Mouse (Mus musculus): Measurements from ENCODE around the gene Hoxd12.
A peak's percentile ranks its signal among the peaks of the same experiment; 100 is the strongest.

The Hoxd12 gene

DNA sequence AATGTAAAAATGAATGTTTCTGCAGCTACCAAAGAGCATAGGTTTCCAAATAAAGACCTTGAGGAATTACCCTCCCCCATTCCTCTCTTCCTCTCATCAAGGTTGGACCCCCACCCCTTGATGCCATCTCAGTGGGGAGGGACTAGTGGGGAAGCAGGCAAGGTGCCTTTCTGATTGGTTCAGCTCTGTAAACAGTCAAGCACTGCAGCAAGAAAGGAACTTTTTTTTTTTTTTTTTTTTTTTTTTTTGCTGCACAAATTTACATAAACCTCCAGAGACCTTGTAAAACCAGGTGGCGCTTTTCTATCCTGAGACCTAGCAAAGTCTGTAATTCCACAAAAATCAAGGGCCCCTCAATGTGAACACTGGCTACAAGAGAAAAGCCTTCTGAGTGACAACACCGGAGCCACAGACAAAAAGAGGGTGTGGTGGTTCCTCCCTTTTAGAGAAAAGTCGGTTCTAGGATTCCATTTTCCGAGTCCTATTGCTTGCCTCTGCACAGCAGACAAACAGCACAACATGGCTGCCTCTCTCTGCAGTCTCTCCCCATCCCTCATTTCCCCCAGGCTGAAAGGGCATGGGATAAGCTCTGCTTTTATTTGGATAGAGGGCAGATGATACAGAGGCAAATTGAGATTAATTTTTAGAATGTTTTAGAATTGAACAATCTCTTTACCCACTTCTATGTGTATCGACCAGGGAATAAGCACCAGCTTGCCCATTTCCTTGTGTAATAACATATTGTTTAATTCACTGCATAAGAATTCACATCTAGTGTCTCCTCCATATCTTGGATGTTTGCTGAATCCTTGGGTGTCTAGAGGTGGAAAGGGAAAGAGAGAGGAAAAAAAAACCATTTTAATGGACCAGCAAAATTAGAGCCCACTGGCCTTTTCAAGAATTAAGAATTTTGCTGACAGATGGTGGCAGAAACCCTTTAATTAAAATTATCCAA lies 34.9 kb downstream of the Hoxd12 start:
- DNase-seq (ENCODE audit: low spot score): no peak

DNA sequence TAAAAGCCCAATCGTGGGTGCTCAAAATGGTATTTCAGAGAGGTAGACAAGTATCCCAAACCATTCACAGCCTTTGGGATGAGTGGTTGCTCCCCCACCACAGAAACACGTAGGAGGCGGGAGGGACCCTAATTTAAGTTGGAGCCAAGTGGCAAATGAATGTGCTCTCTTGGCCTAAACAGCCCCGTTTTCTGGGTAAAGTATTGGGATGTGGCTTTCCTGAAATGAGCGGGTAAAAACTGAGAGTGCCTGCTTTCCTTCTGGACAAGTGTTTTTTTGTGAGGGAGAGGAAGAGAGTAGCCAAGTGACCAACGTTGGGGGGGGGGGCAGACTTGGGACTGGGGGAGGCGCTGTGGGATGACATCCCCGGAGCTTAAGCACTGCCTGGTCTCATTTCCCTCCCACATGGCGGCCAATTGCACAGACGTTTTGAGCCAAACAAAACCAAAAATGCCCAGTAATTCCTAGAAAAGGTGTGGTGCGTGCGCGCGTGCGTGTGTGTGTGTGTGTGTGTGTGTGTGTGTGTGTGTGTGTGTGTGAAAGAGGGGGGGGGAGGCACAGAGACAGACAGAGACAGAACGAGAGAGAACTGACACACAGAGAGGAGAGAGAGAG lies 36.2 kb downstream of the Hoxd12 start:
- DNase-seq (ENCODE audit: low spot score): no peak

DNA sequence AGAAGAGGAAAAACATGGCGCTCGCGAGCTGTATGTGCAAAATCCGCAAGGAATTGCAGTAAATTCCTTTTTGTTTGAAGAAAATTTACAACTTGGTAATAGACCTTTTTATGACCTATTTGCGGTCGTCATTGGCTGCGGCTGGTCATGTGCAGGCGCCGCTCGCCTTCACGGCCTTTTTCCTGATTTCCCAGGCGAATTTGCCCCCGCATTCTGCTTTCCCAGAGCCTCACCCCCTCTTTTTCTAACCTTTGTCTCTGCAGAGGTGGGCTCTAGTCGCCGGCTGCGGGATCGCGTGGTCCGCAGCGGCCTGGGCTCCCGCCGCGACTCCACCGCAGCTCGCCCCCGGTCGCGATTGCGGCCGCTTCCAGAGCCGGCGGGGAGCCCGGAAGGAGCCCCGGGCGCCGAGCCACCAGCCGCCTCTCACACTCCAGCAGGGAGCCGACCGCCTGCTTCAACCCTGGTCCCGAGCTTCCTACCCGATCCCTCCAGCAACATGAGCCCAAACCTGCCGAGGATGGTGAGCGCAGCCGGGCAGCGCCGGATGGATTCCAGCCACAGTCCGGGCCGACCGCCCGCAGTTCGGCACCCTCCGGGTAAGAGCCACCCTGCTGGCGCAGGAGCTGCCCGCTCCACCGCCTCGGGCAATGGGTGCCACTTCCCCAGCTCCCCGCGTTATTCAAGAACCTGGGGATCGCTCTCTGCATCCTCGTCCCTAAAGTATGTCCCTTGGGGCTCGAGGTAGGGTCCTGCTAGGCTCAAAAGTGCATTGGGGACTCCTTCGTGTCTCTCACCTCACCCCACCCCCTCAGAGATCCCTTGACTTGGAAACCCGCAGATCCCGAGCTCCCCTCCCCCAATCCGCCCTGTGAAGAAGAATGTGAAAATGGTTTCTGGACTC lies 37.2 kb downstream of the Hoxd12 start, which contains the start of the genes Hoxd3 and Hoxd4:
Hoxd3 (plus strand) TSS at position 207 of the 901 bp plus-strand sequence.
Hoxd4 (plus strand) TSS at position 209 of the 901 bp plus-strand sequence.
- peak; percentile 52 for DNase-seq (ENCODE audit: low spot score)

DNA sequence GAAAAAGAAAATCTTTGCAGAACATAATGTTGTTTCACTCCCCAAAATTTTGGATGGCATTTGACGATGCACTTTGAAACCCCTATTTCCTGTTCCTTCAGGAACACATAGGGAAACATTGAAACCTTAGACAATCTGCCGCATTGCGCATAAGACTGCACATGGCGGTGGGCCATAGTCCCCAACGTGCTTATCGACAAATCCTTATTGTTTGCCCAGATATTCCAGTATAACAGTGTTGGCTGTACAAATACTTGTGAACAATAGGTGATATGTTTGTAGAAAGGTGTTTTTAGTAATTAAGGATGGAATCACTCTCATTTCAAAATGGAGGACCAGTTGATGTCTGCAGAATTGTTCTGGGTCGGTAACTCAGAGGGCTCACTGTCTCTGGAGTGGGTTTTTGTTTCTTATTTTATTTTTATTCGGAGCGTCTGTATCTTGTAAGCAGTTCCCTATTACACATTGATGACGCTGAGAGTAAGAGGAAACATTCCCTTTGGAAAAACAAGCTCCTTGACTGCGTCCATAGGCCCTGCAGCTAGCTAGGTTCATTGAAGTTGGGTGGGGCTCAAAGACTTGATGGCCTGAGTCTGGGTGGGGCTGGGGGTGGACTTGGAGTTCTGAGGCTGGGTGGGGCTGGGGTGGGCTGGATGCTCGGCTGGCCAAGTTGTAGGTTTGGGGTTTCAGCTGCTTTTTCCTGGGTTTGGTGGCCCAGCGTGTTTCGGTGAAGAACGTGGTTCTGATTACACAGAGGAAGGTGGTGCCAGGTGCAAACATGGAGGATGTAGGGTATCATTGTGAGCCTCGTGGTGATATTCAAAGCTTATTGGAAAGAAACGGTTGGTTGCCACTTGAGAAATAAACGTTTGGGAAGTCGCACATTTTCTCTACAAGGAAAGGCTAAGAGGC lies 38.7 kb downstream of the Hoxd12 start:
- DNase-seq (ENCODE audit: low spot score): no peak

DNA sequence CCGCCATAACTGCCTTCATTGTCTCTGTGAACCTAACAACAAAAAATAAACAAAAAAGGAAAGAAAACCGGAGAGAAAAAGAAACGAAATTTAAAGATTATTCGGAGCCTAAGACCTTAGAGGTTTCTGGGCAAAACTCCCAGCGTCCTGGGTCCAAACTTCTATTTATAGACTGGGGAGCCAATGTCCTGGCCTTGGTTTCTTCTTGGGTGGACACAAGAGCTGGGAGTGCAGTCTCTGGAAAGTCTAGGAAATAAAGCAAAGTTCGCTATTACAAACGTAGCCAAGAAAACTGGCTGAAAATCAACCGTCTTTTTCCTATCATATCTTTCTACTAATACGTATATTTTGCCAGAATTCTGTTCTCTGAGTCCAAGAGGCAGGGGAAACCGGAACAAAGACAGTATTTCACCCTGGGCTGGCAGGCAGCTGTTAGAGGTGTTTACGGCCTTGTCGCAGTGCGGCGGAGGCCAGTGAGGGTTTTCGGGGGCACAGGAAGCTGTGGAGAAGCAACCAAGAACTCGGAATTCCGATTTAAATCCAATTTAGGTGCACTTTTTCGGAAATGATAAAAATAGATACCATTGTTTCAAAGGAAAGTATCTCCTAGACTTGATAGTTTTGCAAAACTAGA lies 39.5 kb downstream of the Hoxd12 start:
- no peak for DNase-seq (ENCODE audit: low spot score)

DNA sequence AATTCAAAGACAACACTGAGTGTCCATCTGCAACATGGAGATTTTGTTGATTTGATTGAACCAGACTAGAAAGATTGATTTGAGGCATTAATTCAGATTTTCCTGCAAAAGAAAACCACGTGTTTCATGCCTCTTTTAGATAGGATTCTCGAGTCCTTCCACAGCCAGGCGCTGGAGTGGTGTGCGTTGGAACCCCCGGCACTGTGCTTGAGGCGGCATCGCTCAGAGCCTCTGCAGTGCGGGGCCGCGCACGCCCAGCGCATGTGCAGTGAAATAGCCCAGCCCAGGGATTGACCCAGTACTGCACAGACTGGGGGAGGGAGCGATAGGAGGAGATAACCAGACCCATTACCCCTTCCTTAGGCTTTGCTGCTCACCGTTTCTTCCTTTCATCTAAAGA lies 40.1 kb downstream of the Hoxd12 start:
- peak; percentile 40 for DNase-seq (ENCODE audit: low spot score)

DNA sequence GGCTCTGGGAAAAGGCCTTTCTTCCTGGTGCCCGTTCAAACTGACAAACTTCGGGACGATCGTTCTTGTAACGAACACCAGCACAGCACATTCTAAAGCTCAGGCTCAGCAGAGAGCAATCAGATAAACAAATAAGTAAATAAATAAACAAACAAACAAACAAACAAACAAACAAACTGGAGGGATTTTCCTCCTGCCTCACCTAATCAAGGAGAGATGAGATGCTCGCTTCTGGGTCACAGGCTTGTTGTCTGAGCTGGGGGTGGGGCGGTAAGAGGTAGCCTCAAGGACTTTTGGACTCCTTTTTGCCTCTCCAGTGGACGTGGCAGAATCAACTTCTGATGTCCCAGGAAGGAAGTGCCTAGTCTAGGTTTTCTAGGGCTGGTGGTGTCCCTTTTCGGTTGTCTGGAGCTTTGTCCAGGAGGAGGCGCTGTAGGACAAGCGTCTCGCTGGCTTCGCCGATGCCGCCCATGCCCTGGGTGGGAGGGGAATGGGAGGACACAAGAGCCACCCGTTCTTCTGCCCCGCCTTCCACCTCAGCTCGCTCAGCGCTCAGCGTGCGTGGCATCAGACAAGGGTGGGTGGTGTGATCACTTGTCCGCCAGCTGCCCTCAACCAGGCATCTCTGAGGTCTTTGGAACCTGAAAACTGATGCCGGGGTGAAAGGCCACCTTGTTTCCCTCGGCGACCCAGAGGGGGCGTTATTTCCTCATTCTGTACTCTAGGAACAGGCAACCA lies 40.9 kb downstream of the Hoxd12 start:
- DNase-seq (ENCODE audit: low spot score): peak; percentile 94

DNA sequence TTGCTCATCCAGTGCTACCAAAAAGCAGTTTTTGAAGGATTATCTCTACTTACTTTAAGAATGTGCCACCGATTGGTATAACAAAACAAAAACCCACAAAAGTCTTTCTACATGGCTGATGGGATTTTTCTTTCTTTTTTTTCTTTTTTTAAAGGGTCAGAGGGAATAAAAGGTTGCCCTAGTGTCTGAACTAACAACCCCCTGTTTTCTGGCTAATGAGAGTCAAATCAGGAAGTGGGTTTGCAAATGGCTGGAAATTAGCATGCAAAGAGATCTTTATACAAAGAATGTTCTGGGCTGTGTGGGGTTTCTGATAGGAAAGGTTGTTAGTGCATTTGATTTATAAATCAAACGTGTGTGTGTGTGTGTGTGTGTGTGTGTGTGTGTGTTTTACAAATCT lies 45.6 kb downstream of the Hoxd12 start:
- DNase-seq (ENCODE audit: low spot score): no peak

DNA sequence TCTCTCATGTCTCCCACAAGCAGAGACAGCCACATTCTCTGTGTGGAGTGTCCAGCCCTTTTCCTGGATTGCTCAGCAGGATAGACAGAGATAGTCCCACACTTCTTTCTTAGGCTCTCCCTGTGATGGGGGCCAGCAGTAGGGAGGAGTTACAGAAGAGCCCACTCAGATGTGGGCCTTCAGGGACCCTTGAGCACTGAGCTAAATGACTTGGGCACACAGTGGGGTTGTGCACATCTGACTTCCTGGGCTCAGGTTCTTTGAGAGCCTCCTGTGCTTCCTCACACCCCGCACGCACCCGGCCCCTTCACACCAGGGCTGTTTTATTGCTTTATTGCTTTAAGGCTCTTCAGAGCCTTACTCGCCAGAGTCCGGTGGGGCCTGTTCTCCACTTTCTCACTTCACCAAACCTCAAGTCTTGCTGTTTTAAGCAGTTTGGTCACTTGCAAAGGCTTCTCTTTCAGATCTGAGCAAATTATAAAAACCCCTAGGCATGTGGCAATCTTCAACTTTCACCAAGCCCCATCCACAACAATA lies 46.2 kb downstream of the Hoxd12 start:
- no peak for DNase-seq (ENCODE audit: low spot score)

DNA sequence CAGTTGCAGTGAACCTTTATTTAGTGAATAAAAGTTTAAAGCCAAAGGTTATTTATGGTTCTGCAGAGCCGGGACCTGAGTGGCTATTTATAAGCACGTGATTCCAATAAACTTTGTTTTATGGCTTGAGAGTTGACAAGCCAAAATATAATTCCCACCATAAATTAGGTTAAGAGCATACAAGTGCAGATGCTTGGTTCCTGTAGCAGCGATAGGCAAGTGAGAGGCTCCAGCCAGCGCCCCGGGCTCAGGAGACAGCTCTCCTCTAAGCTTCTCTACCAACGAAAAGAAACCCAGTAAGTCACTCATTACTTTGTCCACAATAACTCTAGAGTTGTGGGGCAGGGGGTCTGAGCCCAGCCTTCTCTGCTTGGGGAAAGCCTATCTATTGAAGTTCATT lies 47.1 kb downstream of the Hoxd12 start:
- DNase-seq (ENCODE audit: low spot score): no peak

DNA sequence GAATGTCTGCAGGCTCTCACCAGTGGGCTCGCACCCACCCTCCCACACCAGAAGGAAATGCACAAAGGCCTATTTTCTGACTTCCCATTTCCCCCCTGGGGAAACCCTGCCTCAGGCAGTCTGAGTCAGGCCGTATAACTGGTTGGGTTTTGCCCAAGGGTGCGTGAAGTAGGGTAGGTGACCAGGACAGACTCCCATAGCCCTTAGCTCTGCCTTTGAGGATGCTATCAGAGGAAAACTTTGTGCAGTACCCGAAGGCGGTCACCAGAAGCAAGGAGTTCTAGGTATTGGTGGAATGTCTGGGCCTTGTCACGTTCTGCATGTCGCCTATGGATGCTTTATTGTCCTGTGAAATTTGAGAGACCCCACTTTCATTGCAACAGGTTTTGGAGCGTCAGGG lies 48.1 kb downstream of the Hoxd12 start:
- no peak for DNase-seq (ENCODE audit: low spot score)

DNA sequence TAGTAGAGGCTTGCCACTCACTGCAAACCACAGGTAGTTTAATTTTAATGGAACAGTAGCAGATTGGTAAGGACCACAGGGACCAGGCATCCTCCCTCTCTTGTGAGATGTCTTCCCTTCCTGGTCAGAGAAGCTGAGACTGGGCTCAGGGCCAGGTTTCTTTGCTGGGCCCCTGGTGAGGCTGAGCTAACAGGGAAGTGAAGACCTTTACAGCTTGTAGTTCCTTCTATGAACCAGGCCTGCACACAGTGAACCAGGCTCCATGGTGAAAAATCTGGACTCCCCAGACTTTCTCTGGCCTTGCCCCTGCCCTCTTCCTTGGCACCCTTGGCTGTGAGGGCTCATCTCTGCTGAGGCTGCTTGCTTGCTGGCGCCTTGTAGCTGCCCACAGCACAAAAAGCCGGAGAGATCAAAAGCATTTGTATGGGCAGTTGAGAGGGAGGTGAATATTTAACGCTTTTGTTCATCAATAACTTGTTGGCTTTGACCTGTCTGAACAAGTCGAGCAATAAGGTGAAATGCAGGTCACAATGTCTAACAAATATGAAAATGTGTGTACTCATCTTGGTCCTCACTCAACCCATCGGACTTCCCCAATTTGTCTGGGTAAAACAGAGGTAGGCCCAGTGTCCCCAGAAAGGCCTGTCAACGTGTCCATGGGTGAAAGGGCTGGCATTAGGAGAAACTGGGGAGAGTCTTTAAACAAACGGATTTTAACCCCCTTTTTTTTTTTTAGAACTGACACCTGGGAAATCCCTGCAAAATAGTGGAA lies 49.6 kb downstream of the Hoxd12 start:
- DNase-seq (ENCODE audit: low spot score): no peak

DNA sequence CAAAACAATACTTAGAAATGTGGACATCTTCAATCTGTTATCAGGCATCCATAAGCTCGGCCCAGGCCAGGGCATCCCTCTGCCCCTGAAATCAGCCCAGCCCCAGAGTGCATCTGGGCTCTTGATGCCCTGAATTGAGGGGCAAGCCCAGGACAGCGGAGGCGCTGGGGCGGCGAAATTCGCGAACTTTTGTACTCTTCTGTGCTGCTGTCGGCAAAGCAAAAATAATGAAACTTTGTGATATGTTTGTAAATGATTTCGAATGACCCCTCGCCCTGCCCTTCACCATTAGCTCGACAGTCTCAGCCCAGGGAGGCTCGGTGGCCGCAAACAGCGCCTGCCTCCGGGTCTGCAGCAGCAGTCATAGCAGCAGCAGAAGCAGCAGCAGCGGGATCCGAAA lies 50.4 kb downstream of the Hoxd12 start:
- no peak for DNase-seq (ENCODE audit: low spot score)

DNA sequence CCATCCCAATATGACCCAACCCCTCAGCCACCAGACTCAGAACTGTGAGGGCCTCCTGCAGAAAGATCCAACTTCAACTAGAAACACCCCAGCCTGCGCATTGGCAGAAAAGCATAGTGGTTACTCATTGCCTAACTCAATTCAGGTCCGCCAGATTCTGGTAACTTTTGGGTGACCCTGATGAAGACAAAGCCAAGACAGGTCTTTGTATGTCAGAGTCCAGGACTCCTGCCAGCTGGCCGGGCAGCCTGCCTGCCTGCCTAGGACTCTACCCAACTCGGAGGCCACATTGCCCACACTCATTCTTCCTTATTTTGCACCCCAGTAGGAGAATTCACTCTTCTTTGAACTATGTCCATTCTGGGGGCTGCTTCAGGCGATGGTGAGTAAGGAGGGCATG lies 51.7 kb downstream of the Hoxd12 start, which contains the start of gene Gm28230:
Gm28230 (plus strand) TSS at position 178 of the 400 bp plus-strand sequence.
- no peak for DNase-seq (ENCODE audit: low spot score)

DNA sequence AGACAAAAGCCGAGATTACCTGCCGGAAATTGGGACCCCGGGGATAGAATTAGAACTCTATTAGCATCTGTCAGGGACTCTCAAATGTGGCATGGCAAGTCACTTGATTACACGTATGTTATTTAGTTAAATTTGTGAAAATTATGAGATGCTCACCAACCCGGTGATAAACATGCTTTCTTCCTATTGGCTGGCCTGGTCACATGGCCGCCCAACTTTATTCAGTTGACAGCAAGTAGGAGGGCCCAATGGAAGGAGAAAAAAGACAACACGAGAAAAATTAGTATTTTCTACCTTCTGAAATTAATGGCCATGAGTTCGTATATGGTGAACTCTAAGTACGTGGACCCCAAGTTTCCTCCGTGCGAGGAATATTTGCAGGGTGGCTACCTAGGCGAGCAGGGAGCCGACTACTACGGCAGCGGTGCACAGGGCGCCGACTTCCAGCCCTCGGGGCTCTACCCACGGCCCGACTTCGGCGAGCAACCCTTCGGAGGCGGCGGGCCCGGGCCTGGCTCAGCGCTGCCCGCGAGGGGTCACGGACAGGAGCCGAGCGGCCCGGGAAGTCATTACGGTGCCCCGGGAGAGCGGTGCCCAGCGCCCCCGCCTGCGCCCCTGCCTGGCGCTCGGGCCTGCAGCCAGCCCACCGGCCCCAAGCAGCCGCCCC lies 52.3 kb downstream of the Hoxd12 start:
- no peak for DNase-seq (ENCODE audit: low spot score)
